Comparison of ENCODE assay signal across 9 mouse cellular contexts in genomic region chr5:92808503-92809415, GRCm38 (mm10).
A peak's percentile ranks its signal among the peaks of the same experiment; 100 is the strongest.
DNase-seq lines count a peak whose midpoint lies in the region; ATAC-seq and TF ChIP-seq lines count a peak whose summit lies in the region.
"Had no signal": no experiment of that assay in that cellular context is flagged by ENCODE, and none has a peak within 500 bp of the region (broad histone marks: within the 10 kb centered on the region; RNA-seq: fewer than 3 reads in every experiment).

No protein-coding gene starts in this region.

- H3K9me3 ChIP-seq in embryonic facial prominence, embryonic 13.5 days: no peaks in the 10 kb centered on the region
- no peaks in the 10 kb centered on the region for H3K9me3 ChIP-seq in heart, embryonic 13.5 days
- H3K9me3 ChIP-seq in lung, embryonic 14.5 days (ENCODE audit: low read depth, low read length): no peaks in the 10 kb centered on the region

- 0 out of 2 replicates have a peak overlapping the region, but pooled peaks have one; percentile 49 for H3K9ac ChIP-seq in embryonic facial prominence, embryonic 13.5 days
- peak overlapping the region; percentile 79 for H3K9ac ChIP-seq in heart, embryonic 13.5 days
- H3K9ac ChIP-seq in lung, embryonic 14.5 days: peak overlapping the region; percentile 11

- H3K4me2 ChIP-seq in embryonic facial prominence, embryonic 13.5 days: peak overlapping the region; percentile 63
- H3K4me2 ChIP-seq in heart, embryonic 13.5 days: peak overlapping the region; percentile 73
- peak overlapping the region; percentile 56 for H3K4me2 ChIP-seq in lung, embryonic 14.5 days

- H3K4me1 ChIP-seq in embryonic facial prominence, embryonic 13.5 days: peaks cover 30% of the 10 kb centered on the region
- peaks cover 68% of the 10 kb centered on the region for H3K4me1 ChIP-seq in heart, embryonic 13.5 days
- peaks cover 21% of the 10 kb centered on the region for H3K4me1 ChIP-seq in lung, embryonic 14.5 days (ENCODE audit: insufficient read depth)

- H3K27me3 ChIP-seq in embryonic facial prominence, embryonic 13.5 days: peaks cover 16% of the 10 kb centered on the region
- no peaks in the 10 kb centered on the region for H3K27me3 ChIP-seq in heart, embryonic 13.5 days (replicated peaks)
- H3K27me3 ChIP-seq in lung, embryonic 14.5 days (ENCODE audit: insufficient read depth, low read length): no peaks in the 10 kb centered on the region

- H3K36me3 ChIP-seq in embryonic facial prominence, embryonic 13.5 days: no peaks in the 10 kb centered on the region
- 0 out of 2 replicates have a peak, but pooled peaks cover 3% of the 10 kb centered on the region for H3K36me3 ChIP-seq in heart, embryonic 13.5 days
- no peaks in the 10 kb centered on the region for H3K36me3 ChIP-seq in lung, embryonic 14.5 days (ENCODE audit: insufficient read depth)

- 3% methylated on average over 28 of the region's 28 CpGs for WGBS in embryonic facial prominence, embryonic 13.5 days
- WGBS in heart, embryonic 13.5 days: 5% methylated on average over 28 of the region's 28 CpGs
- WGBS in lung, embryonic 14.5 days: 7% methylated on average over 28 of the region's 28 CpGs

- ATAC-seq in embryonic facial prominence, embryonic 13.5 days (ENCODE audit: insufficient number of reproducible peaks, insufficient read depth, low FRiP score, low TSS enrichment, low read depth): peak; percentile 68
- ATAC-seq in heart, embryonic 13.5 days (ENCODE audit: extremely low read depth, insufficient number of reproducible peaks, low FRiP score, low TSS enrichment): peak; percentile 55; the same call in 1 of the 2 replicates
- peak; percentile 91 for ATAC-seq in lung, embryonic 14.5 days (ENCODE audit: insufficient read depth)

- 0 out of 2 replicates have a peak, but pooled peaks have one; percentile 9 for TF ChIP-seq CTCF in lung, embryonic 14.5 days (IDR thresholded peaks at IDR 0.05; ENCODE audit: low read depth)

- peak overlapping the region; percentile 39 for H3K4me3 ChIP-seq in embryonic facial prominence, embryonic 13.5 days
- peak overlapping the region; percentile 57 for H3K4me3 ChIP-seq in heart, embryonic 13.5 days
- peak overlapping the region; percentile 13 for H3K4me3 ChIP-seq in lung, embryonic 14.5 days (ENCODE audit: low read depth, low read length)
- H3K4me3 ChIP-seq: myocyte had no signal

- peak; percentile 16 for DNase-seq in cerebellum, adult 11 months
- DNase-seq in kidney, adult 9 months: peak; percentile 94
- peak; percentile 78 for DNase-seq in lung, embryonic 14.5 days
- DNase-seq in ovary, postnatal 14 days (ENCODE audit: low spot score): peak; percentile 44
- no peak for DNase-seq in left cerebral cortex, adult 8-10 months (ENCODE audit: low spot score in 2 of 2)
- DNase-seq in thymus, postnatal 25 days: no peak

- no peak overlapping the region for H3K27ac ChIP-seq in embryonic facial prominence, embryonic 13.5 days
- peak overlapping the region; percentile 87 for H3K27ac ChIP-seq in heart, embryonic 13.5 days (replicated peaks)
- peak overlapping the region; percentile 86 for H3K27ac ChIP-seq in lung, embryonic 14.5 days (ENCODE audit: low read depth)

Comparison
In these comparisons a context has a peak if more than half of its experiments do, and no peak if none do; other contexts are left out.
1. DNase-seq: peak in cerebellum, adult 11 months (single experiment), kidney, adult 9 months (single experiment), lung, embryonic 14.5 days (single experiment) and ovary, postnatal 14 days (single experiment); none in left cerebral cortex, adult 8-10 months (0 of 2) and thymus, postnatal 25 days (single experiment).
2. H3K9ac ChIP-seq: peak in every context shown above with its lines; median percentile 79 in heart, embryonic 13.5 days; 49 in embryonic facial prominence, embryonic 13.5 days; 11 in lung, embryonic 14.5 days.
3. Peak in every context shown above with its lines, with median percentiles within 50 percentile points of each other: ATAC-seq, H3K4me2 ChIP-seq and H3K4me3 ChIP-seq.